Mouse (Mus musculus) intestine, embryonic 14.5 days (tissue): ENCODE data around the gene Nup133. TPM values are rescaled to one million over a fixed set of nuclear protein-coding genes. Genes with fewer than 3 reads are reported as not detected.

Experiments
- ATAC-seq: fragments of 200-750 bp; cut with Nextera tagmentation; replicated peaks from 2 replicates; pipeline ENCODE4 v1.8.0; 2017; ENCODE audit warnings: low read depth, moderate number of reproducible peaks, moderate TSS enrichment, moderate library complexity; ENCODE audit not compliant: low FRiP score, low TSS enrichment
- DNase-seq: peaks from one replicate; pipeline ENCODE4 v3.0.0-alpha.2; 2018; ENCODE audit warnings: low spot score
- H3K27ac ChIP-seq: fragments of 300-500 bp; sonication (generic); 2 replicates; pipeline ENCODE4 v1.5.1; 2014; ENCODE audit warnings: low read depth, mild to moderate bottlenecking, control low read depth
- H3K27me3 ChIP-seq: fragments of 300-500 bp; sonication (generic); replicated peaks from 2 replicates; pipeline ENCODE4 v1.6.1; 2014; ENCODE audit warnings: low read length, control low read depth; ENCODE audit not compliant: control insufficient read depth, insufficient read depth
- H3K36me3 ChIP-seq: fragments of 300-500 bp; sonication (generic); 2 replicates; pipeline ENCODE4 v1.6.1; 2014; ENCODE audit warnings: low read length, control low read depth; ENCODE audit not compliant: control insufficient read depth, insufficient read depth
- H3K4me1 ChIP-seq: fragments of 300-500 bp; sonication (generic); replicated peaks from 2 replicates; pipeline ENCODE4 v1.6.1; 2014; ENCODE audit warnings: low read length, control low read depth, mixed read lengths; ENCODE audit not compliant: control insufficient read depth, insufficient read depth
- H3K4me2 ChIP-seq: fragments of 300-500 bp; sonication (generic); 2 replicates; pipeline ENCODE4 v1.6.1; 2014; ENCODE audit warnings: low read length
- H3K4me3 ChIP-seq: fragments of 300-500 bp; sonication (generic); 2 replicates; pipeline ENCODE4 v1.5.1; 2014; ENCODE audit warnings: low read depth, low read length, control low read depth, mixed read lengths
- H3K9ac ChIP-seq: fragments of 300-500 bp; sonication (generic); 2 replicates; pipeline ENCODE4 v1.6.1; 2014; ENCODE audit warnings: mild to moderate bottlenecking, low read length
- H3K9me3 ChIP-seq: fragments of 300-500 bp; sonication (generic); 2 replicates; pipeline ENCODE4 v1.6.1; 2016; ENCODE audit warnings: low read length, control low read depth; ENCODE audit not compliant: control insufficient read depth
- WGBS: fragments of 180-500 bp; shearing (Covaris S2); extraction: QIAGEN DNeasy Blood & Tissue Kit; methylation state at CpG from one replicate; pipeline ENCODE4 v1.1.7; 2014; 5-methylcytosine and 5-hydroxymethylcytosine counted together
- polyA plus RNA-seq: library from polyadenylated mRNA; unstranded; fragments of >200 nt; fragmentation: Nextera tagmentation; extraction: Ambion mirVana; gene quantifications from 2 replicates; pipeline ENCODE4 v1.2.1, GENCODE M21; 2014

Gene Nup133
- polyA plus RNA-seq, 1 experiment from 2014 or later = 44.3 TPM

- H3K4me2 ChIP-seq = peak overlapping the region; percentile 91
- H3K4me1 ChIP-seq = peaks cover 10% of the 10 kb centered on the region
- peaks cover 6% of the 10 kb centered on the region; the same call in 1 of the 2 replicates for H3K27me3 ChIP-seq
- H3K9me3 ChIP-seq = 0 out of 2 replicates have a peak, but pooled peaks cover 3% of the 10 kb centered on the region
- H3K9ac ChIP-seq = peak overlapping the region; percentile 58
- DNase-seq (peak; percentile 98), ATAC-seq (peak; percentile 96)
- no peak overlapping the region for H3K27ac ChIP-seq
- peak overlapping the region; percentile 80 for H3K4me3 ChIP-seq
- WGBS = under 1% methylated on average over 66 of the region's 79 CpGs
- no peaks in the 10 kb centered on the region for H3K36me3 ChIP-seq
These were observed 90.0 kb downstream of the Nup133 start for GRCm38 (mm10) chr8:123858941-123859647.

GRCm38 (mm10) chr8:123858574-123858940 lies 90.5 kb downstream of the Nup133 start:
- H3K4me3 ChIP-seq = peak overlapping the region; percentile 80
- peaks cover 10% of the 10 kb centered on the region for H3K4me1 ChIP-seq
- no peak for DNase-seq
- WGBS = under 1% methylated on average over 17 of the region's 17 CpGs
- no peak overlapping the region for H3K27ac ChIP-seq
- 0 out of 2 replicates have a peak, but pooled peaks have one; percentile 9 for ATAC-seq
- no peaks in the 10 kb centered on the region for H3K36me3 ChIP-seq
- peaks cover 6% of the 10 kb centered on the region; the same call in 1 of the 2 replicates for H3K27me3 ChIP-seq
- H3K9me3 ChIP-seq = 0 out of 2 replicates have a peak, but pooled peaks cover 3% of the 10 kb centered on the region
- peak overlapping the region; percentile 58 for H3K9ac ChIP-seq
- peak overlapping the region; percentile 91 for H3K4me2 ChIP-seq

- ATAC-seq = no peak
- no peak overlapping the region for H3K4me2 ChIP-seq
- no peak overlapping the region for H3K4me3 ChIP-seq
- peaks cover 6% of the 10 kb centered on the region; the same call in 1 of the 2 replicates for H3K27me3 ChIP-seq
- H3K36me3 ChIP-seq = no peaks in the 10 kb centered on the region
- H3K9ac ChIP-seq = no peak overlapping the region
- no peak overlapping the region for H3K27ac ChIP-seq
- no peak for DNase-seq
- peaks cover 10% of the 10 kb centered on the region for H3K4me1 ChIP-seq
- H3K9me3 ChIP-seq = 0 out of 2 replicates have a peak, but pooled peaks cover 3% of the 10 kb centered on the region
- WGBS = 80% methylated on average over 3 of the region's 3 CpGs
These were observed 91.7 kb downstream of the Nup133 start for GRCm38 (mm10) chr8:123857361-123857760.

DNA sequence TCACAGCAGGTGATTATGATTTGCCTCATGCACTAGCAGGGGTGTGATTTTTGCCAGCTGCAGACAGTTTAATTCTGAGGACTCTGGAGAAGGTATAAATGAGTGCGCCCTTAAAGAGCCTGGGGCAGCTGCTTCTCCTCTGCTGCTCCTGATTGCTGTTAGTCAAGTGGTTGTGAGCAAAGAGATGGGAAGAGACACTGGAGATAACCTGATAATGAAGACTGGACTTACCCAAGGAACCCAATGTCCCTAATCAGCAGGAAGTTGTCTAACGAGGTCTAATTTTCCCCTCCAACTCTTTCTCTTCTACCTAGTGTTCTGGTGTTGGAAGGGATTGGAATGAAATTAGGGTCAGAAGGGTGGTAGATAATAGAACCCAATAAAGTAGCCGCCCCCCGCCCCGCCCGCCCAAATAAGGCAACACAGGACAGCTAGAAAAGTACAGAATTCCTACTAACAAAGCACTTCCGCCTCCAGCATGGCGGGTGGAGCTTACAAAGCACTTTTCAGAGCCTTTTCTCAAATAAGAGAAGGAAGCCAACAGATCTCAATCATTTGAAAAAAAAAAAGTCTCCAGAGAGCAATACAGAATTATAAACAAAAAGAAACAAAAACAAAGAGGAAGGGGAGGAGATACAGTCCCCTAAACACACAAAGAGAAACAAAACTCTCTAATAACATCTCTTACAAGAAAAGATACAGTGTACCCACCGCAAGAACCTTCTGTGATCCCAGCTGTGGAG lies 94.2 kb downstream of the Nup133 start:
- DNase-seq (no peak), ATAC-seq (no peak)
- Histone ChIP-seq H3K4me2 (no peak overlapping the region), H3K36me3 (no peaks in the 10 kb centered on the region), H3K4me1 (peaks cover 10% of the 10 kb centered on the region), H3K27ac (no peak overlapping the region), H3K9me3 (0 out of 2 replicates have a peak, but pooled peaks cover 3% of the 10 kb centered on the region), H3K27me3 (no peaks in the 10 kb centered on the region), H3K9ac (no peak overlapping the region), H3K4me3 (no peak overlapping the region)
- 86% methylated on average over 9 of the region's 9 CpGs for WGBS

DNA sequence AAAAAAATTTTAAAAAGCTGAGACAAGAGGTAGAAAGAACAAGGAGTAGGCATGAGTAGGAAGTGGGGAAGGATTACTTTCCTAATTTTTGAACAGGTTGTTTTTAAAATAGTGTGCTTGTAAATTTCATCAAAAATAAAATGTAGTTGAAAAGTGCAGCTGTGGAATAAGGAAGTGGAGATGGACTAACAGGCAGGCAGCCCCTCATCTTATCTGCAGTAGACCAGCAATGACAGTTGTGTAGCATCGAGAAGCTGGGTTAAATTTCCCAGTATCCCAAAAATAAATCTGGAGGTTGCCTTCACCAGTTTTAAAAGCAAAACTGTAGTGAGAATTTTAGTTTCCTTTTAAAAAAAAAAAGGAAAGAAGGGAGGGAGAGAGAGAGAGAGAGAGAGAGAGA lies 94.8 kb downstream of the Nup133 start:
- Histone ChIP-seq H3K9ac (no peak overlapping the region), H3K4me3 (no peak overlapping the region), H3K27me3 (no peaks in the 10 kb centered on the region), H3K36me3 (no peaks in the 10 kb centered on the region), H3K27ac (no peak overlapping the region), H3K4me2 (no peak overlapping the region), H3K9me3 (0 out of 2 replicates have a peak, but pooled peaks cover 3% of the 10 kb centered on the region), H3K4me1 (peaks cover 10% of the 10 kb centered on the region)
- ATAC-seq (no peak), DNase-seq (no peak)
- WGBS = 86% methylated on average over 1 of the region's 1 CpGs

GRCm38 (mm10) chr8:123851590-123851989 lies 97.5 kb downstream of the Nup133 start:
- H3K4me3 ChIP-seq = no peak overlapping the region
- DNase-seq = no peak
- no peak overlapping the region for H3K27ac ChIP-seq
- no peak for ATAC-seq
- H3K36me3 ChIP-seq = no peaks in the 10 kb centered on the region
- 0 out of 2 replicates have a peak, but pooled peaks cover 3% of the 10 kb centered on the region for H3K9me3 ChIP-seq
- no peak overlapping the region for H3K9ac ChIP-seq
- H3K4me1 ChIP-seq = no peaks in the 10 kb centered on the region
- WGBS = 38% methylated on average over 5 of the region's 5 CpGs
- no peaks in the 10 kb centered on the region for H3K27me3 ChIP-seq
- H3K4me2 ChIP-seq = no peak overlapping the region

DNA sequence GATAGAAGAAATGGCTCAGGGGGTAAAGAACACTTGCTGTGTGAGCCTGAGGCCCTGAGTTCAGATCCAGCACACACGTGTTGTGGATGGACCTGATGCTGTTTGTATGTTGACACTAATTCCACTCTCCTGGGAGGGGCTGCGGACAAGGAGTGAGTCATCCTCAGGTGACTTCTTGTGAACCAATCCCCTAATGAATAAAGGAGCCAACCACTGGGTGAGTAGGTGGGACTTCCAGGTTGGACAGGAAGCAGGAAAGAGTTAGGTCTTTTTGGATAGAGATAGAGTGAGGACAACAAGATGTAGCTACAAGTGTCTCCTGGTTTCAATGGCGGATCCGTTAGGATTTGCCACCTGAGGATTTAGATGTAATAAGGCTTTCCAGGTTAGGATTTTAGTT lies 99.7 kb downstream of the Nup133 start:
- Histone ChIP-seq H3K4me2 (no peak overlapping the region), H3K36me3 (no peaks in the 10 kb centered on the region), H3K27me3 (no peaks in the 10 kb centered on the region), H3K4me3 (no peak overlapping the region), H3K9me3 (no peaks in the 10 kb centered on the region), H3K9ac (no peak overlapping the region), H3K4me1 (no peaks in the 10 kb centered on the region), H3K27ac (no peak overlapping the region)
- no peak for DNase-seq
- WGBS = 79% methylated on average over 4 of the region's 4 CpGs
- no peak for ATAC-seq

GRCm38 (mm10) chr8:123847546-123847945 lies 101.5 kb downstream of the Nup133 start:
- H3K9me3 ChIP-seq = no peaks in the 10 kb centered on the region
- H3K27ac ChIP-seq = no peak overlapping the region
- H3K4me3 ChIP-seq = no peak overlapping the region
- WGBS = 65% methylated on average over 3 of the region's 3 CpGs
- no peaks in the 10 kb centered on the region for H3K36me3 ChIP-seq
- no peak overlapping the region for H3K4me2 ChIP-seq
- H3K4me1 ChIP-seq = no peaks in the 10 kb centered on the region
- ATAC-seq = no peak
- DNase-seq = no peak
- H3K9ac ChIP-seq = no peak overlapping the region
- H3K27me3 ChIP-seq = no peaks in the 10 kb centered on the region
